Mouse (Mus musculus): ENCODE results near the gene Efcab5. TPM values are rescaled to one million over a fixed set of nuclear protein-coding genes. Genes with fewer than 3 reads are reported as not detected.

The Efcab5 gene
- polyA plus RNA-seq, 1 experiment, result 1.7 TPM

- H3K27me3 ChIP-seq (ENCODE audit: control insufficient read depth, insufficient read depth, low read length), result no peaks in the 10 kb centered on the region
- no peak for DNase-seq
- no peaks in the 10 kb centered on the region for H3K4me1 ChIP-seq (ENCODE audit: control insufficient read depth, insufficient read depth, low read length)
- H3K27ac ChIP-seq (ENCODE audit: insufficient read depth, low read length), result no peak overlapping the region
- no peak overlapping the region for H3K4me3 ChIP-seq (replicated peaks; ENCODE audit: insufficient read depth, low read depth, low read length)
- TF ChIP-seq CTCF (IDR thresholded peaks at IDR 0.05; ENCODE audit: borderline replicate concordance, insufficient read depth, low read depth, low read length) (no peak), POLR2A (IDR thresholded peaks at IDR 0.05; ENCODE audit: borderline replicate concordance, insufficient read depth, low read length) (no peak)
- WGBS, result 96% methylated on average over 1 of the region's 1 CpGs
Measured at GRCm38 (mm10) chr11:77214142-77214692, 25.4 kb upstream of the Efcab5 start.

GRCm38 (mm10) chr11:77200703-77201102 lies 11.9 kb upstream of the Efcab5 start:
- no peaks in the 10 kb centered on the region for H3K27me3 ChIP-seq (ENCODE audit: control insufficient read depth, insufficient read depth, low read length)
- WGBS, result 89% methylated on average over 1 of the region's 1 CpGs
- no peak overlapping the region for H3K4me3 ChIP-seq (replicated peaks; ENCODE audit: insufficient read depth, low read depth, low read length)
- H3K4me1 ChIP-seq (ENCODE audit: control insufficient read depth, insufficient read depth, low read length), result no peaks in the 10 kb centered on the region
- TF ChIP-seq CTCF (IDR thresholded peaks at IDR 0.05; ENCODE audit: borderline replicate concordance, insufficient read depth, low read depth, low read length) (no peak), POLR2A (IDR thresholded peaks at IDR 0.05; ENCODE audit: borderline replicate concordance, insufficient read depth, low read length) (no peak)
- no peak overlapping the region for H3K27ac ChIP-seq (ENCODE audit: insufficient read depth, low read length)
- no peak for DNase-seq

DNA sequence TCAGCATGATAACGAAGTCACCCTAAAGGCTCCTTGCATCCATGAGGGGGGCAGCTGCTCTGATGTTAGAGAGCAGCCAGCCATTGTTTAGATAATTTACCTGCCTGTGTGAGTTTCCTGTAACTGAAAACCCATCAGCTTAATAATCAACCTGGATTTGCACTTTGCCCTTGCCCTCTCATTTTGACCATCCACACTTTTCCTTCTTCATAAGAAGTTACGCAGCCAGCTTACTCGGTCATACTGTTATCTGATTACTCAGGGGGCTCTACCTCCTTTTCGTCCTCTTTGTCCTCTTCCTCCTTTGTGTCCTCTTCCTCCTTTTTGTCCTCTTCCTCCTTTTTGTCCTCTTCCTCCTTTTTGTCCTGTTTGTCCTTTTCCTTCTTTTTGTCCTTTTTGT lies 10.9 kb upstream of the Efcab5 start:
- Histone ChIP-seq H3K4me1 (ENCODE audit: control insufficient read depth, insufficient read depth, low read length) (no peaks in the 10 kb centered on the region), H3K4me3 (replicated peaks; ENCODE audit: insufficient read depth, low read depth, low read length) (no peak overlapping the region), H3K27ac (ENCODE audit: insufficient read depth, low read length) (no peak overlapping the region), H3K27me3 (ENCODE audit: control insufficient read depth, insufficient read depth, low read length) (no peaks in the 10 kb centered on the region)
- no peak for DNase-seq
- WGBS, result 78% methylated on average over 4 of the region's 4 CpGs
- no peak for TF ChIP-seq POLR2A (IDR thresholded peaks at IDR 0.05; ENCODE audit: borderline replicate concordance, insufficient read depth, low read length)
- TF ChIP-seq CTCF (IDR thresholded peaks at IDR 0.05; ENCODE audit: borderline replicate concordance, insufficient read depth, low read depth, low read length), result no peak

DNA sequence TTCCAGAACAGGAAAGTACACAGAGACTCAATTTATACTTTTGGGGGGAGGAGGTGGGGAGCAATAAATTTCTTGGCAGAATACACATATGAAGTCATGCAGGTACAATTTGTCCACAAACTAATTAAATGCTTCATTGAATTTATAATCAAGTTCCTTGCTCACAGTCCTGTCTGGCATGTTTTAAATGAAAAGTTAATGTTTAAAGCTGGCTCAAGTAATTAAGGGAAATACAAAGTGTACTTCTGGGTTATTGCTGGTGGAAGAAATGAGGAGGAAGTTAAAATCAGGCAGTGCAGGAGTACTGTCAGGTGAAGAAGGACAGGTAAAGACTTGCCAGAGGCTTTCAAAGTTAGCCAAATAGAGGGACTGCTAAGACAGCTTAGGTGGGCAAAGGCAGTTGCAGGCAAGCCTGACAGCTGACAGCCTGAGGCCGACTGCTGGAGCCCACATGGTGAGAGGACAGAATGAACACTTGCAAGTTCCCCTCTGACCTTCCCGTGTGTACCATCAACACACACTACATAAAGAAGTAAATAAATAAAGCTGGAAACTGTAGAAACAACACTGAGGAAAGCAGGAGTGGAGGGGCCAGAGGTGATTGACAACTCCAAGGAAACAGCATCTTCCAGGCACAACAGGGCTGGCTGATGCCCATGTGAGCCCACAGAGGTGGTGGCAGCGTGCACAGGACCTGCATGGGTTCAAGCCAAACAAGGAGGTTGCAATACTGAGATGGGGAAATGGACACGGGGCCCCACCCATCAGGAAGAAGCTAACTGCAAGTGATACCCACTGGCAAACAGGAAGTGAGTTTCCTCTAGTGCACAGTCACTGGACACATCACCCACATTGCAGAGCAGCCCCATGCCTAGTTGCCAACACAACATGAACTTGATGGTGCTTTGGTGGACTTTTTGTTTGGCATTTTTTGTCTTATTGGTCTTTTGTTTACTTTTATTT lies 7.7 kb upstream of the Efcab5 start:
- Histone ChIP-seq H3K27me3 (ENCODE audit: control insufficient read depth, insufficient read depth, low read length) (no peaks in the 10 kb centered on the region), H3K4me1 (ENCODE audit: control insufficient read depth, insufficient read depth, low read length) (no peaks in the 10 kb centered on the region), H3K27ac (ENCODE audit: insufficient read depth, low read length) (no peak overlapping the region), H3K4me3 (replicated peaks; ENCODE audit: insufficient read depth, low read depth, low read length) (no peak overlapping the region)
- TF ChIP-seq CTCF (IDR thresholded peaks at IDR 0.05; ENCODE audit: borderline replicate concordance, insufficient read depth, low read depth, low read length) (no peak), POLR2A (IDR thresholded peaks at IDR 0.05; ENCODE audit: borderline replicate concordance, insufficient read depth, low read length) (no peak)
- DNase-seq, result no peak
- WGBS, result 33% methylated on average over 4 of the region's 4 CpGs

GRCm38 (mm10) chr11:77195360-77196109 lies 6.8 kb upstream of the Efcab5 start:
- Histone ChIP-seq H3K4me3 (replicated peaks; ENCODE audit: insufficient read depth, low read depth, low read length) (no peak overlapping the region), H3K27me3 (ENCODE audit: control insufficient read depth, insufficient read depth, low read length) (no peaks in the 10 kb centered on the region), H3K27ac (ENCODE audit: insufficient read depth, low read length) (no peak overlapping the region), H3K4me1 (ENCODE audit: control insufficient read depth, insufficient read depth, low read length) (no peaks in the 10 kb centered on the region)
- WGBS, result 80% methylated on average over 11 of the region's 11 CpGs
- DNase-seq, result no peak
- TF ChIP-seq POLR2A (IDR thresholded peaks at IDR 0.05; ENCODE audit: borderline replicate concordance, insufficient read depth, low read length) (no peak), CTCF (IDR thresholded peaks at IDR 0.05; ENCODE audit: borderline replicate concordance, insufficient read depth, low read depth, low read length) (no peak)

GRCm38 (mm10) chr11:77194762-77195161 lies 6.0 kb upstream of the Efcab5 start:
- Histone ChIP-seq H3K4me1 (ENCODE audit: control insufficient read depth, insufficient read depth, low read length) (no peaks in the 10 kb centered on the region), H3K27ac (ENCODE audit: insufficient read depth, low read length) (no peak overlapping the region), H3K4me3 (replicated peaks; ENCODE audit: insufficient read depth, low read depth, low read length) (no peak overlapping the region), H3K27me3 (ENCODE audit: control insufficient read depth, insufficient read depth, low read length) (no peaks in the 10 kb centered on the region)
- WGBS, result 94% methylated on average over 1 of the region's 1 CpGs
- no peak for DNase-seq
- no peak for TF ChIP-seq POLR2A (IDR thresholded peaks at IDR 0.05; ENCODE audit: borderline replicate concordance, insufficient read depth, low read length)
- no peak for TF ChIP-seq CTCF (IDR thresholded peaks at IDR 0.05; ENCODE audit: borderline replicate concordance, insufficient read depth, low read depth, low read length)

DNA sequence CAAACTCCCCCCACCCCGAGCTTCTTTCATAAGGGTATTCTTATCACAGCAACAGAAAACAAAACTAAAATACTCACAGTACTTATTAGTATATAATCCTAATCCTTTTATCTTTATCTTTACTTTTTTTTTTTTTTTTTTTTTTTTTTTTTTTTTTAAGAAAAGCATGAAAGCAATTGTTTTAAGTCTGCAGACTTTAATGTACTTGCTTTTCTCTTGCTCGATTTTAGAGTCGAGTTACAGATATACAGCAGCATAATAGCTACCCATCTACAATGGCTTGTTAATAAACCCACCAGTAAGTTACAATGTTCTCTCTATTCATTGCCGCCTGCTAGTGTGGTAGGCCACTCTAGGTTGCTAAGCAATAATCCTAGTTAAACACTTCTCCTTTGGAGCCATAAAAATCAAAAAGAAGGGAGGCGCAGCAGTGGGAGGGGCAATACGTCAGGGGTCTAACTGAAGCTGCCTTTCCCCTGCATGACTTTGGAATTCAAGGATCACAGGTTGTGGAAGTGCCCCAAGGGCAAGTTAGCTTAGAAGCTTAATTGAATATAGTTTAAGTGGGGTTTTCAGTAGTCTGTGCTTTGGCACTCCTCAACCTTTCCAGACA lies 5.3 kb upstream of the Efcab5 start:
- TF ChIP-seq CTCF (IDR thresholded peaks at IDR 0.05; ENCODE audit: borderline replicate concordance, insufficient read depth, low read depth, low read length) (no peak), POLR2A (IDR thresholded peaks at IDR 0.05; ENCODE audit: borderline replicate concordance, insufficient read depth, low read length) (no peak)
- Histone ChIP-seq H3K4me1 (ENCODE audit: control insufficient read depth, insufficient read depth, low read length) (no peaks in the 10 kb centered on the region), H3K27me3 (ENCODE audit: control insufficient read depth, insufficient read depth, low read length) (no peaks in the 10 kb centered on the region), H3K4me3 (replicated peaks; ENCODE audit: insufficient read depth, low read depth, low read length) (no peak overlapping the region), H3K27ac (ENCODE audit: insufficient read depth, low read length) (no peak overlapping the region)
- 48% methylated on average over 6 of the region's 6 CpGs for WGBS
- DNase-seq, result no peak
